Mouse (Mus musculus): ENCODE data around the gene Mmp14.

DNA sequence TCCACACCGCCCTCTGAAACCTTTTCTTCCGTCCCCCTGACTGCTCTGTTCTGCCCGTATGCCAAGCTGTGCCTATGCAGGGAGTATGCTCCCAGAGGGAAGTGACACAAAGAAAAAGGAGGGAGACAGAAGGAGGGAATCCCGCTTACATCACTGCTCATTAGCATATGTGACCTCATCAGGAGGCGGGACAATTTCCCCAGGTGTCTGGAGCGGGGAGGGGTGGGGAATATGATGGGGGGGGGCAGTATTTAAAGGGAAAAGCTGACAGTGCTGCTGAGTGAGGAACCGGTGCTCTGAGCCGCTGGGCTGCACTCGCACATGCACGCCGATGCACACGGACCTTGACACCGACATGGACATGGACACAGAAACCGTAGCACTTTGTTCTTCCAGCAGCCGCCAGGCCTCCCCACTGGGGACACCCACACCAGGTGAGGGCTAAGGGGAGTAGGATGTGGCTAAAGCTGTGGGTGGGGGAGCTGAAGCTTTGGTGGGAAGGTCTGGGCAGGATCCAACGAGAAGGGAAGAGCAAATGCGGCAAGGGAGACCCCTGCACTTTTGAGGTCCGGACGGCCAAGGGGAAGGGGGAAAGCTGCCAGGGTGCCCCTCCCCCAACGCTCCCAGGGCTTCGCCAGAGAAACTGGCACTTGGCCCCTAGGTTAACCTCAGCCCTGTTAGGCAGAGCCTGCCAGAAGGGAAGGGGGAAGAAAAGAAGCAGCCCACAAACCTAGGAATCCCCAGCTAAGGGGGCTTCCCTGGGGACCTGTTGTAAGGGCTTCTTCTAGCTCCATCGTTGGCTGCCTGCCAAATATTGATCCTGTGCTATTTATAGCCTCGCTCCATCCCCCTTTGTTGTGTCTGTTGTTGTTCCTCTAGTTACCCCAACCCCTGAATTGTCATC is 44.8 kb downstream of the Mmp14 start, which contains the start of gene Rem2:
- TF ChIP-seq CTCF (IDR thresholded peaks at IDR 0.05; ENCODE audit: borderline replicate concordance, extremely low read depth, insufficient read depth, insufficient read length) (no peak), POLR2A (IDR thresholded peaks at IDR 0.05; ENCODE audit: borderline replicate concordance, extremely low read depth, insufficient read depth, insufficient read length, poor library complexity, severe bottlenecking) (peak; percentile 41; the same call in 1 of the 2 replicates)

Measured in brain, embryonic 14.5 days (tissue).